Mouse (Mus musculus) liver, postnatal 0 days (tissue): ENCODE measurements around the gene Sipa1l2.

Experiments used
- CTCF ChIP-seq: sonication (generic); IDR thresholded peaks from 2 replicates; pipeline ENCODE4 v1.5.1; 2016; ENCODE audit warnings: antibody characterized with exemption, low read depth
- EP300 ChIP-seq: IDR thresholded peaks from 2 replicates; pipeline ENCODE4 v1.6.1; 2016; ENCODE audit warnings: antibody characterized with exemption, low read depth, mild to moderate bottlenecking

DNA sequence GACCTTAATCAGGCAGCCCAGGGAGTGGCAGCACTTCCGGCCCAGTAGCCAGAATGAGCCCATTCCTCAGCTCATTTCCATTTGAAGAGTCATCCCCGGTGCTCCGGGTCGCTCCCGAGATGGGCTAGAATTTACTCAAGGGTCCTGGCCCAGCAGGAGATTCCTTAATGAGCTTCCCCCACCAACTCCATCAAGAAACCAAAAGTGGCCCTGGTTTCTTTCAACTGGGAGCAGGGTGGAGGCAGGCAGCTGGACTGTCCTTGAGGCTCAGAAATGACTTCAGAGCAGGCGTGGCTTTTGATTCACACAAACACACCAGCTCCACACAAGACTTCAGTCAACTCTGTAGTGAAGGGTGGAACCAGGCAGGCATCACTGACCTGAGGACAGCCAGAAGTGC is 109.0 kb downstream of the Sipa1l2 start:
- TF ChIP-seq CTCF (no peak), EP300 (no peak)
